ENCODE assay signal across 9 mouse cellular contexts in genomic region chr3:78618900-78619299, GRCm38 (mm10).
A peak's percentile ranks its signal among the peaks of the same experiment; 100 is the strongest.
DNase-seq lines count a peak whose midpoint lies in the region; ATAC-seq and TF ChIP-seq lines count a peak whose summit lies in the region.
"Had no signal": no experiment of that assay in that cellular context is flagged by ENCODE, and none has a peak within 500 bp of the region (broad histone marks: within the 10 kb centered on the region; RNA-seq: fewer than 3 reads in every experiment).

No protein-coding gene starts in this region.

- TF ChIP-seq EP300 in heart, postnatal 0 days (IDR thresholded peaks at IDR 0.05; ENCODE audit: low read depth), result no peak

- no peak overlapping the region for H3K27ac ChIP-seq in heart, postnatal 0 days (ENCODE audit: low read depth)
- H3K27ac ChIP-seq in limb, embryonic 10.5 days, result no peak overlapping the region
- H3K27ac ChIP-seq: neural tube, embryonic 13.5 days had no signal

- H3K4me2 ChIP-seq in heart, postnatal 0 days (ENCODE audit: low read depth, low read length), result no peak overlapping the region
- H3K4me2 ChIP-seq: neural tube, embryonic 13.5 days had no signal

- no peaks in the 10 kb centered on the region for H3K9me3 ChIP-seq in heart, postnatal 0 days (replicated peaks; ENCODE audit: control insufficient read depth, low read length)
- H3K9me3 ChIP-seq in limb, embryonic 10.5 days (replicated peaks), result no peaks in the 10 kb centered on the region
- H3K9me3 ChIP-seq: neural tube, embryonic 13.5 days had no signal

- TF ChIP-seq CTCF in heart, postnatal 0 days (IDR thresholded peaks at IDR 0.05; ENCODE audit: low read depth), result peak; percentile 53

- no peak overlapping the region for H3K9ac ChIP-seq in heart, postnatal 0 days (replicated peaks; ENCODE audit: low read depth, low read length)
- H3K9ac ChIP-seq: neural tube, embryonic 13.5 days had no signal

- no peak overlapping the region for H3K4me3 ChIP-seq in heart, postnatal 0 days (ENCODE audit: low read depth, low read length)
- H3K4me3 ChIP-seq in limb, embryonic 10.5 days, result no peak overlapping the region
- H3K4me3 ChIP-seq: neural tube, embryonic 13.5 days had no signal

- DNase-seq in layer of hippocampus, adult 11-12 months (ENCODE audit: low spot score), result peak; percentile 32
- no peak for DNase-seq in layer of hippocampus, adult 9-10 months (ENCODE audit: low spot score)
- DNase-seq in NIH3T3 (ENCODE audit: low read depth), result peak; percentile 57
- DNase-seq in embryo, embryonic 10.5 days (ENCODE audit: low spot score), result peak; percentile 57
- DNase-seq in heart, postnatal 0 days (ENCODE audit: low spot score), result peak; percentile 13
- peak; percentile 34 for DNase-seq in limb, embryonic 10.5 days (ENCODE audit: low spot score)
- no peak for DNase-seq in spleen, postnatal 4 days (ENCODE audit: low spot score in 2 of 2)
- DNase-seq in urinary bladder, adult 18-20 months (ENCODE audit: low spot score in 2 of 2), result no peak

- no peaks in the 10 kb centered on the region for H3K27me3 ChIP-seq in heart, postnatal 0 days (ENCODE audit: control insufficient read depth, insufficient read depth, low read length)
- H3K27me3 ChIP-seq in limb, embryonic 10.5 days (ENCODE audit: low read depth, poor library complexity, severe bottlenecking), result no peaks in the 10 kb centered on the region
- H3K27me3 ChIP-seq: neural tube, embryonic 13.5 days had no signal

- no peaks in the 10 kb centered on the region for H3K4me1 ChIP-seq in heart, postnatal 0 days (ENCODE audit: control insufficient read depth, insufficient read depth)
- H3K4me1 ChIP-seq in limb, embryonic 10.5 days, result no peaks in the 10 kb centered on the region
- H3K4me1 ChIP-seq: neural tube, embryonic 13.5 days had no signal

- no peak for ATAC-seq in heart, postnatal 0 days (ENCODE audit: insufficient read depth, low read depth)

- WGBS in heart, postnatal 0 days, result 41% methylated on average over 3 of the region's 3 CpGs
- WGBS in limb, embryonic 10.5 days, result 39% methylated on average over 3 of the region's 3 CpGs

- H3K36me3 ChIP-seq in heart, postnatal 0 days (replicated peaks; ENCODE audit: control insufficient read depth, insufficient read depth, low read length), result no peaks in the 10 kb centered on the region
- H3K36me3 ChIP-seq in limb, embryonic 10.5 days, result no peaks in the 10 kb centered on the region
- H3K36me3 ChIP-seq: neural tube, embryonic 13.5 days had no signal

Comparison
In these comparisons a context has a peak if more than half of its experiments do, and no peak if none do; other contexts are left out.
1. DNase-seq: peak in layer of hippocampus, adult 11-12 months (single experiment), NIH3T3 (single experiment), embryo, embryonic 10.5 days (single experiment), heart, postnatal 0 days (single experiment) and limb, embryonic 10.5 days (single experiment); none in layer of hippocampus, adult 9-10 months (single experiment), spleen, postnatal 4 days (0 of 2) and urinary bladder, adult 18-20 months (0 of 2).